Mouse (Mus musculus) forebrain, embryonic 14.5 days (tissue): ENCODE data around the gene Gm11555. TPM values are rescaled to one million over a fixed set of nuclear protein-coding genes. Genes with fewer than 3 reads are reported as not detected.
"Not testable (repeated sequence)": the region's sequence is repeated elsewhere in the genome, so short reads cannot be mapped to it uniquely, and the experiment has no call there.

Experiments used
- ATAC-seq: fragments of 200-750 bp; cut with Nextera tagmentation; 2 replicates; pipeline ENCODE4 v1.8.0; 2017; ENCODE audit warnings: mild to moderate bottlenecking, moderate library complexity
- DNase-seq: peaks from one replicate; pipeline ENCODE4 v3.0.0-alpha.2; 2015; ENCODE audit warnings: low spot score
- H3K27ac ChIP-seq: fragments of 300-500 bp; sonication (generic); 2 replicates; pipeline ENCODE4 v1.5.1; 2014; ENCODE audit warnings: low read depth, mild to moderate bottlenecking, control low read depth, low read length, moderate library complexity
- H3K27me3 ChIP-seq: fragments of 300-500 bp; sonication (generic); replicated peaks from 2 replicates; pipeline ENCODE4 v1.6.1; 2014; ENCODE audit warnings: low read length, control low read depth, mixed read lengths; ENCODE audit not compliant: control insufficient read depth, insufficient read depth
- H3K36me3 ChIP-seq: fragments of 300-500 bp; sonication (generic); 2 replicates; pipeline ENCODE4 v1.6.1; 2014; ENCODE audit warnings: low read length, control low read depth; ENCODE audit not compliant: control insufficient read depth, insufficient read depth
- H3K4me1 ChIP-seq: fragments of 300-500 bp; sonication (generic); 2 replicates; pipeline ENCODE4 v1.6.1; 2014; ENCODE audit warnings: antibody characterized with exemption, low read length, control low read depth; ENCODE audit not compliant: control insufficient read depth, insufficient read depth
- H3K4me2 ChIP-seq: fragments of 300-500 bp; sonication (generic); 2 replicates; pipeline ENCODE4 v1.6.1; 2014; ENCODE audit warnings: mild to moderate bottlenecking, control low read depth, low read length
- H3K4me3 ChIP-seq: fragments of 300-500 bp; sonication (generic); 2 replicates; pipeline ENCODE4 v1.5.1; 2014; ENCODE audit warnings: low read depth, low read length, control low read depth
- H3K9ac ChIP-seq: fragments of 300-500 bp; sonication (generic); 2 replicates; pipeline ENCODE4 v1.6.1; 2014; ENCODE audit warnings: mild to moderate bottlenecking, low read length, control low read depth, moderate library complexity
- H3K9me3 ChIP-seq: fragments of 300-500 bp; sonication (generic); replicated peaks from 2 replicates; pipeline ENCODE4 v1.6.1; 2016; ENCODE audit warnings: low read length, control low read depth, mixed read lengths; ENCODE audit not compliant: control insufficient read depth
- WGBS: fragments of 180-500 bp; shearing (Covaris S2); extraction: QIAGEN DNeasy Blood & Tissue Kit; methylation state at CpG from one replicate; pipeline ENCODE4 v1.1.7; 2014; 5-methylcytosine and 5-hydroxymethylcytosine counted together
- polyA plus RNA-seq: library from polyadenylated mRNA; unstranded; fragments of >200 nt; fragmentation: Nextera tagmentation; extraction: Ambion mirVana; gene quantifications from 2 replicates; pipeline ENCODE4 v1.2.1, GENCODE M21; 2014

Gm11555 gene
- not detected in 2 replicates for polyA plus RNA-seq

DNA sequence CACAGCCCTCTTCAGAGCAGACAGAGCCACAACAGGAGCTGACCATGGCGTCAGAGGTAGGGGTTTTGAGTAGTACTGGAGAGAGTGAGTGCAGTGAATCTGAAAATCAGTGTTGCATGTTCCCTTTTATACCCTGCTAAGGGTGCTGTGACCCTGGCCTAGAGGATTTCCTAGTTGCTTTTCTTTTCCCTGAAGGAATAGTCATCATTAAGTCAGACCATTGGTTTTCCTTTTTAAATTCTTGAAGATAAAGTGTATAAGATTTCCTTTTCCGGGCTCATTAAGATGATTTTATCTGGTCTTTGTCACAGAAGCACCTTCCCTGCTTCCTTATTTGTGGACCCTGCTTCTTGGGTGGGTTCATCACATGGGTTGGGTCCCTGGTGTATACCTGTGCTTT, at the start of gene Gm11555:
Gm11555 (minus strand) TSS at position 101 of the 400 bp plus-strand sequence.
- H3K36me3 ChIP-seq, result no peaks in the 10 kb centered on the region
- 72% methylated on average over 2 of the region's 2 CpGs for WGBS
- no peak within 1 kb of the TSS for H3K4me3 ChIP-seq
- H3K4me1 ChIP-seq, result no peaks in the 10 kb centered on the region
- H3K9ac ChIP-seq, result no peak within 1 kb of the TSS
- ATAC-seq (no peak), DNase-seq (no peak)
- H3K9me3 ChIP-seq, result no peaks in the 10 kb centered on the region
- no peak within 1 kb of the TSS for H3K4me2 ChIP-seq
- no peaks in the 10 kb centered on the region for H3K27me3 ChIP-seq
- no peak within 1 kb of the TSS for H3K27ac ChIP-seq

- Histone ChIP-seq H3K27me3 (no peaks in the 10 kb centered on the region), H3K27ac (no peak within 1 kb of the TSS), H3K9ac (no peak within 1 kb of the TSS), H3K4me2 (no peak within 1 kb of the TSS), H3K4me1 (no peaks in the 10 kb centered on the region), H3K9me3 (no peaks in the 10 kb centered on the region), H3K4me3 (no peak within 1 kb of the TSS), H3K36me3 (no peaks in the 10 kb centered on the region)
- ATAC-seq (no peak), DNase-seq (no peak)
- 96% methylated on average over 1 of the region's 1 CpGs for WGBS
Observed at GRCm38 (mm10) chr11:99690463-99690862, 40.4 kb upstream of the Gm11555 start, which contains the start of gene Gm14190. Gene Gm14190, minus strand, starts transcription at chr11:99690740.

DNA sequence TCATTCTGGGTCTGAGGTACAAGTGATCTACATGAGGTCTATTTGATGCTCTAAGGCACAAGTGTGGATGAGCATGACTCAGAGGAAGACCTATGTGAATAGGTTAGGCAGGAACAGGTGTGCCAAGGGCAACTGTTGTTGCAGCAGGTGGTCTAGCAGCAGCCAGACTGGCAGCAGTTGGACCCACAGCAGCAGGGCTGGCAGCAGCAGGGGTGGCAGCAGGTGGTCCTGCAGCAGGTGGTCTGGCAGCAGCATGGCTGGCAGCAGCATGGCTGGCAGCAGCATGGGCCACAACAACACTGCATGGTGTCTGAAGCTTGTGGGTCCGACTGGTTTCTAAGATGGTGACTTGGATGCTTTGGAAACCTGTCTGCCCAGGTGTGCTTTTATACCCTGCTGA, 35.2 kb upstream of the Gm11555 start:
- H3K9ac ChIP-seq, H3K36me3 ChIP-seq, H3K4me3 ChIP-seq, ATAC-seq, H3K9me3 ChIP-seq, H3K27me3 ChIP-seq, H3K27ac ChIP-seq, H3K4me1 ChIP-seq, H3K4me2 ChIP-seq, DNase-seq: not testable (repeated sequence)
- 64% methylated on average over 1 of the region's 1 CpGs for WGBS

DNA sequence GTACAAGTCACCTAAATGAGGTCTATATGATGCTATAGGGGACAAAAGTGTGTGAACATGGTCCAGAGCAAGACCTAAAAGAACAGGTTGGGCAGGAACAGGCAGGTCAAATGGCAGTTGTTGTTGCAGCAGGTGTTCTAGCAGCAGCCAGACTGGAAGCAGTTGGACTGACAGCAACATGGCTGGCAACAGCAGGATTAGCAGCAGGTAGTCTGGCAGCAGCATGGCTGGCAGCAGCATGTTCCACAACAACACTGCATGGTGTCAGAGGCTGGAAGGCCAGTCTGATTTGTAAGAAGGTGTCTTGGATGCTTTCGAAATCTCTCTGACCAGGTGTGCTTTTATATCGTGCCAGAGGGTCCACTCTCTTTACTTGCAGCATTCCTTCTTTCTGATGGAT, 33.4 kb upstream of the Gm11555 start:
- Histone ChIP-seq H3K9ac (no peak overlapping the region), H3K4me3 (no peak overlapping the region), H3K9me3 (no peaks in the 10 kb centered on the region), H3K27me3 (no peaks in the 10 kb centered on the region), H3K4me1 (no peaks in the 10 kb centered on the region), H3K27ac (no peak overlapping the region), H3K4me2 (no peak overlapping the region), H3K36me3 (no peaks in the 10 kb centered on the region)
- 86% methylated on average over 2 of the region's 2 CpGs for WGBS
- ATAC-seq (no peak), DNase-seq (no peak)

DNA sequence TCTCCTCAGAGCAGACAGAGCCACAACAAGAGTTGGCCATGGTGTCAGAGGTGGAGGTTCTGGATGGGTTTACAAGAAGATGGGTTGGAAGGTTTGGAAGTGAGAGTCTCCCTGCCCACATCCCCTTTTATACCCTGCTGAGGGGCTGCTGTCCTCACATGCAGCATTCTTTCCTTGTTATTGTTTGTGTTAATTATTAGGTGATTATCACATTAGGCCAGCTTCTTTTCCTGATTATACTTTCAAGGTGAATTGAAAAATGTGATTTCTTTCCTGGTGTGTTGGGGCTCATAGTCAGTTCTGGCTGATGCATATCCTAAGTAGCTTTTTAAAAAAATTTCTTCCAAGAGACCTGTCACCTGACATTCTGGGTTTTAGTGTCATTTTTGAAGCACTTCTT, 15.8 kb upstream of the Gm11555 start, which contains the start of gene Krtap4-6:
Krtap4-6 (minus strand) TSS at position 101 of the 400 bp plus-strand sequence.
- DNase-seq (no peak), ATAC-seq (no peak)
- no peaks in the 10 kb centered on the region for H3K36me3 ChIP-seq

DNA sequence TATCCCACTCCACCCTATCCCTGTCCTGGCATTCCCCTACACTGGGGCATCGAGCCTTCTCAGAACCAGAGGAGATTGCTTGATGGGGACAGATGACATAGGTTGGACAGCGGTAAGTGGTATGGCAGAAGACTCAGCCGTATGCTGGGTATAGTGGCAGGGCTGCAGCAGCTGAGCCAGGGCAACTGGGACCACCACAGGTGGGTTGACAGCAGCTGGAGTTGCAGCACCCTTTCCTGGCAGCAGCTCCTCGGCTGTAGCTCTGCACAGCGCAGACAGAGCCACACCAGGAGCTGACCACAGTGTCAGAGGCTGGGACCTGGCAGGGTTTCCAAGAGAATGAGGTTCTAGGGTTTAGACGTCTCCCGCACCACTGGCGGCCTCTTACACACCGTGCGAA, 12.8 kb upstream of the Gm11555 start:
- H3K4me2 ChIP-seq, result no peak overlapping the region
- H3K4me3 ChIP-seq, result no peak overlapping the region
- H3K9ac ChIP-seq, result no peak overlapping the region
- ATAC-seq (no peak), DNase-seq (no peak)
- H3K36me3 ChIP-seq, result no peaks in the 10 kb centered on the region
- H3K4me1 ChIP-seq, result no peaks in the 10 kb centered on the region
- H3K27ac ChIP-seq, result no peak overlapping the region
- no peaks in the 10 kb centered on the region for H3K27me3 ChIP-seq
- WGBS, result 88% methylated on average over 10 of the region's 10 CpGs
- no peaks in the 10 kb centered on the region for H3K9me3 ChIP-seq

More for the DNA sequence above, 15.8 kb upstream of the Gm11555 start, which contains the start of gene Krtap4-6:
- H3K4me1 ChIP-seq, result no peaks in the 10 kb centered on the region
- H3K9ac ChIP-seq, result no peak within 1 kb of the TSS
- H3K27ac ChIP-seq, result no peak within 1 kb of the TSS
- no peak within 1 kb of the TSS for H3K4me2 ChIP-seq
- no peaks in the 10 kb centered on the region for H3K9me3 ChIP-seq
- no peaks in the 10 kb centered on the region for H3K27me3 ChIP-seq
- no peak within 1 kb of the TSS for H3K4me3 ChIP-seq

DNA sequence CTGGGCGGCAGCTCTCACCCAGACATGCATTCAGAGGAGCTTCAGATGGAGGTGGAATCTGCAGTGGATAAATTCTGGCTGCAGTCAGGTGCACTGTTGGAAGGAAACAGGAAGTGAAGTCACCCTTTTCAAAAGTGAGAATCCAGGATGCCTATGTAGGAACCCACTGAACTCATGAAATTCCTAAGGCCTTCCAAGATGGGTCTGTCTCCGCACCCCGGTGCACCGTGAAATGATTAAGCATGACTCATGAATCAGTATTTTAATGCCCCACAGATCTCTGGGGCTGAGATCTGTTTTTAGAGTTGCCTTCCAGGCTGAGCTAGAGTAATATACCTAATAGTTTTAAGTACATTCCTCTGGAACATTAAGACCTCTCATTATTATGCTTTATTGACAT, 9.2 kb upstream of the Gm11555 start:
- H3K36me3 ChIP-seq, result no peaks in the 10 kb centered on the region
- H3K9ac ChIP-seq, result no peak overlapping the region
- no peaks in the 10 kb centered on the region for H3K27me3 ChIP-seq
- H3K9me3 ChIP-seq, result no peaks in the 10 kb centered on the region
- 88% methylated on average over 4 of the region's 4 CpGs for WGBS
- no peak overlapping the region for H3K27ac ChIP-seq
- no peak for ATAC-seq
- H3K4me2 ChIP-seq, result no peak overlapping the region
- H3K4me1 ChIP-seq, result no peaks in the 10 kb centered on the region
- H3K4me3 ChIP-seq, result no peak overlapping the region
- no peak for DNase-seq

- WGBS, result 56% methylated on average over 10 of the region's 10 CpGs
- not testable (repeated sequence) for H3K9ac ChIP-seq, H3K4me1 ChIP-seq, H3K36me3 ChIP-seq, H3K4me2 ChIP-seq, H3K4me3 ChIP-seq, DNase-seq, H3K9me3 ChIP-seq, H3K27me3 ChIP-seq, H3K27ac ChIP-seq, ATAC-seq
Observed at GRCm38 (mm10) chr11:99658467-99659010, 8.5 kb upstream of the Gm11555 start, which contains the start of gene Gm11563. Gene Gm11563, minus strand, starts transcription at chr11:99658960.

DNA sequence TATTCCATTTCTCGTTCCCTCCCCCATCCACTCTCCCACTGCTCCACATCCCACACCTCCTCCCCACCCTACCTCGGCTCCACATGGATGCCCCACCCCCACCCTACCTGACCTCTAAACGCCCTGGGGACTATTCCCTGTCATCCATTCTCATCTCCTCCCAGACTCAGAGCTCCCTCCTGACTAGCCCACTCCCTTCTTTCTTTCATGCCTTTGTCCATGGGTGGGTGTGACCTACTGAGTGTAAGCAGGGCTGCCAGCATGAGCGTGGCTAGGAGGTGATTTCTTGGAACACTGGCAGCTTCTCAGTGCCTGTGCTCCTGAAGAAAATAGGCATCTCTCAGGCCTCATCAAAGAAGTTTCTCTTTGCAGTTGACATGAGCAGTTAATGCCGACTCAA, 7.0 kb upstream of the Gm11555 start:
- Histone ChIP-seq H3K4me3 (no peak overlapping the region), H3K36me3 (no peaks in the 10 kb centered on the region), H3K9me3 (no peaks in the 10 kb centered on the region), H3K4me1 (no peaks in the 10 kb centered on the region), H3K4me2 (no peak overlapping the region), H3K27ac (no peak overlapping the region), H3K27me3 (no peaks in the 10 kb centered on the region), H3K9ac (no peak overlapping the region)
- DNase-seq (no peak), ATAC-seq (no peak)
- WGBS, result 43% methylated on average over 5 of the region's 5 CpGs
